Mouse (Mus musculus) left cerebral cortex, postnatal 25 days (tissue): ENCODE measurements at regions not wholly inside any gene's neighbourhood (a gene's known extent, or its start where the extent isn't known, plus 50 kb on each side); places are given as distances from the start of the nearest gene placed in this dataset.
A peak's percentile ranks its signal among the peaks of the same experiment; 100 is the strongest.

ENCODE experiments used
- DNase-seq, 2 experiments: peaks; one replicate each; pipeline ENCODE4 v3.0.0; 2022; ENCODE audit warnings: low spot score in 2 of 2, mixed read lengths in 1 of 2
- intact Hi-C: fragments of 180-260 bp; cut with DNase I; formaldehyde crosslinking; loops from one replicate; pipeline ENCODE4 v1.15.1; 2025

DNA sequence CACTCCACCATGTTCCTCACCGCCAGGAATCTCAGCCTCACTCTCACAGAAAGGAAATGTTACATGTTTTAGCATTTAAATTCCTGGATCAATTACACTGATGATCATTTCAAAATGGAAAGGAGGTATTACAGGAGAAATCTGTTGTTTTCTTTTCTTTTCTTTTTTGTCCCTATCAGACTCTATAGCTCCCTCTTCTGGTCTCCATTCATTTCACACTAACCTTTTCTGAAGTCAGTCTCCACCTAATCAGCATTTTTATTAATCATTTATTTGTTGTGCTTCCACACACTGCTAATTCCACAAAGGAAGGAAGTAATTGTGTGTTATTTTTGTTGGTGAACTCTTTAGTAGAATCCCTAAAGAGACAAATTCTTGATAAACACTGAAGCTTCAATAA is 130.5 kb upstream of the Car10 start:
- intact Hi-C loops: no loop called here
- DNase-seq: no peak

DNA sequence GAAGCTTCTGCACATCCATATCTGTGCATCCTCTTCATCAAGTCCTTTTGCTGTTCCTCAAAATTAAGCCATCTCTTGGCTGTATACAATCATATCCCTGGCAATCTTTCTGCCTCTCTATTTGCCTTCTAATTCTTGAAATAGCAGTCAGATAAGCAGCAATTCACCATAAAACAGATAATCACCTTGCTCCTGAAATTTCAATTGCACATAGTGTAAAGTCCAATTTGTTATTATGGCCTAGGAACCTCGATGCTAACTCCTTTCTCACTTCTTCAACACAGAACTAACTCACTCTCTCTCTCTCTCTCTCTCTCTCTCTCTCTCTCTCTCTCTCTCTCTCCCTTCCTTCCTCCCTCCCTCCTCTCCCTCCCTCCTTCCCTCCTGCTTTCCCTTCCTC is 98.2 kb upstream of the Car10 start:
- no peak for DNase-seq
- intact Hi-C loops: no loop called here

DNA sequence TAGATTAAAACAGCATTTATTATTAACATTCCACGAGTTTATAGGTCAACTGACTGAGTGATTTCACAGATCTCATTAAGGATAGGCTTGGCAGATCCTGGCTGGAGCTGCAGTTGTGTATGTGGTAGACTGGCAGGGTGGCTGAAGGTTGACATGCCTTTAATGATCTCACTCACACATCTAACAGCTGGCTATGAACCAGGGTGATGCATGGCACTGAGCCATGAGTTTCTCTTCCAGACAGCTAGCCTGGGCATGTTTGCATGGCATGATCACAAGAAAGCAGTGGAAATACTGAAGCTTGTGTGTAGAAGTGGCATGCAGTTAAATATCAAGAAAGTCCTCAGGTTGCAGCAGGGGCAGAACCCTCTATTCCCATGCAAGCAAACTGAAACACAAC is 91.8 kb upstream of the Car10 start:
- DNase-seq: no peak
- intact Hi-C loops: no loop called here

DNA sequence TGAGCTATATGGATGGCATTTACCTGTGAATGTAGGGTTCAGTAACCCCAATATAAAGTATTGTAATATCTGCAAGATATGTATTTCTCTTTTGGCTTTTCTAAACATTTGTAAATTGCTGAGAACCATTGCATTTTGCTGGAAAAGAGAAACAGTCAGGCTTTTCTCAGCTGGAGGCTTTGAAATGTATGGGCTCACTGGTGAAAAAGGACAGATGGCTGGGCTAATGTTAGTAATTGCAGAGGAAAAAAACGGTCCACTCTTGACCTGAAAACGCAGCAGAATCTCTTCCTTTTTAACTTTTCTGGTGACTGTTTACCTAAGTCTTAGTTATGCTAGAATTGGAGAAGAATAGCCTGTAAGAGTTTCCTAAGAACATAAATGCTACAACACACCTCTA is 71.8 kb upstream of the Car10 start:
- peak in 1 of 2 experiments; percentile 33 for DNase-seq
- intact Hi-C loops: no loop called here

DNA sequence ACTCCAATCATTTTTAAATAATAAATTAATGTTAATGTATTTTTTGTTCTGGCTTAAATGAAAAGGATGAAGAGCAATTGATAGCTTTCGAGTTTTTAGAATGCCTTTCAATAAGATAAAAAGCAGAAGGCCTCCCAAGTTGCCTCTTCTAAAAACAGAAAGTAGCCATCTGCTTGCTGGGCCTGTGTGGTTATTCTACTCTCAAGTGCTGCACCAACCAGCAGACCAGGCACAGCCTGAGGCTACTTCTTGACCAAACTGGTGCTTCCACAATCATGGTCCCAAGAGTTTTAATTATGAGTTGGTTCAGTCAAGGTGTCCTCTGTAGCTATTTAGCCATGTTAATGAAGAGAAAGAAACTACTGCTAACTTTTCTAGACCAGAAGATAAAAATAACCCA is 62.3 kb upstream of the Car10 start:
- intact Hi-C loops: no loop called here
- peak in 1 of 2 experiments; percentile 58 for DNase-seq

DNA sequence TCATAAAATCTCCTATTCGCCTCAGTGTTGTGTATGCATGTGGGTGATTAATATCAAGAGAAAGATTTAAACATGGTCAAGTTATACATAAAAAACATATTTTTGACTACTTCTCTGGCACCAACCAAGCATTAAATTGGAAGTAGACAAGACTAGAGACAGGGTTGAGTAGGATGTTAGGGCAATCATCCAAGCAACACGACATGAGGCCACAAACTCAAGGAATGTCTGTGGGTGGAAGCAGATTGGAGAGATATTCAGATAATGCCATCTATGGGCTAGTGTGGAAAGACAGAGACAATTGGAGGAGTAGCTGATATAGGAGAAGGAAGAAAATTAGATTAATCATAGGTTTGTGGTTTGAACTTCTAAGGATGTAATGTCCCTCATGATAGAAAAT is 60.0 kb upstream of the Car10 start:
- intact Hi-C loops: loop anchor here (2.0 kb wide), 1 partner anchor 61 kb away; the partner anchor contains the start of gene Car10
- DNase-seq: peak in 1 of 2 experiments; percentile 50

DNA sequence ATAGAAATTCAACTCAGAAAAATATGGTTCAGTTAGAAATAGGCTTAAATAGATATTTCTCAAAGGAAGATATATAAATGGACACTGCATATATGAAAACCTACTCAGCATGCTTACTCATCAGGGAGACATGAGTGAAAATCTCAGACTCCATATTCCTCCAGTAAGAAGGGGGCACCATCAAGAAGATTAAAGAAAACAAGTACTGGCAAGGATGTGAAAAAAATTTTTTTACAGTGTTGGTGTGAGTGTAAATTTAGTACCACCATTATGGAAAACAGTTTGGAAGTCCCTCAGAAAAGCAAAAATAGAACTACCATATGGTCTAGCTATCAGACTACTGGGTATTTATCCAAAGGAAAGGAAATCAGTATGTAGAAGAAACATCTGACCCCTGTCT is 58.5 kb upstream of the Car10 start:
- DNase-seq: peak in 1 of 2 experiments; percentile 67
- intact Hi-C loops: loop anchor here (2.0 kb wide), 1 partner anchor 59 kb away; the partner anchor contains the start of gene Car10

DNA sequence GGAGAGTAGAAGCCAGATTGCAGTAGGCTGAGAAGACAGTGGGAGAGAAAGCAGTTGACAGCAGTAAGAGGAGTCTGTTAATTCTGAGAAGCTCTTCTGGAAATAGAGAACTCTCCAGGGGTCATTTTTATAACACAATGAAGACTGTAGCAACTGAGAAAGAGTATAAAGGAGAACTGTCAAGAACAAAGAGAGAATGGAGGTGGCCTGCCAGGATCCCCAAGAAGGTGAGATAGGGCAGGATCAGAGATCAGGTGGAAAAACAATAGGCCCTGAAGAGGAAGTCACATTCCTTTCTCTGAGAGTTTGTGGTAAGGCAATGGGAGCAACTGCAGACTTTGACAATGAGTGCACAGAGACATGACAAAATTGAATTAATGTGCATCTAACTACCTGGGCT is 57.0 kb upstream of the Car10 start:
- intact Hi-C loops: no loop called here
- peak in 1 of 2 experiments; percentile 37 for DNase-seq

DNA sequence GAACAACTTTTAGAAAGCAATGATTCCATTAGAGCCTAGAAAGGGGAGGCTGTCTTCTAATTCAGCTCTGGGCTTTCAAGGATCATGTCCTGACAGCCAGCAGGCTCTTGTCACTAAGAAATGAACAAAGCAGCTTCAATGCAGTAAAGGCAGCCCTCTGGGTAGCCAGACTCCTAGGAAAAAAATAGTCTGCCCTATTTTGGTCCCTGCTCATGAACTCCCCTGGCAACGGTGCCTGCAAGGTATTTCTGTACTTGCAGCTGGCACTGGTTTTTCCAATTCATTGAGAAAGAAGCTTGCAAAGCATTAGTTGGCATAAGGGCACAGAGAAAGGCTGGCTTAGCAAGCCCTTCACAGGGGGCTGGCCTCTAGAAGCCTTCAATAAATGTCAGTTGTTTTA is 52.8 kb upstream of the Car10 start:
- intact Hi-C loops: no loop called here
- peak; percentile 11 to 54 for DNase-seq
